Mouse (Mus musculus) heart, embryonic 12.5 days (tissue): ENCODE measurements around the gene Idh1. TPM values are rescaled to one million over a fixed set of nuclear protein-coding genes. Genes with fewer than 3 reads are reported as not detected.

ENCODE experiments used
- ATAC-seq: fragments of 200-750 bp; cut with Nextera tagmentation; 2 replicates; pipeline ENCODE4 v1.8.0; 2017; ENCODE audit warnings: moderate TSS enrichment, moderate library complexity; ENCODE audit not compliant: insufficient number of reproducible peaks, low FRiP score
- H3K27ac ChIP-seq: fragments of 300-500 bp; sonication (generic); 2 replicates; pipeline ENCODE4 v1.5.1; 2016; ENCODE audit warnings: mild to moderate bottlenecking, moderate library complexity; ENCODE audit not compliant: poor library complexity, severe bottlenecking
- H3K27me3 ChIP-seq: fragments of 300-500 bp; sonication (generic); replicated peaks from 2 replicates; pipeline ENCODE4 v1.6.1; 2016; ENCODE audit warnings: mild to moderate bottlenecking, moderate library complexity
- H3K36me3 ChIP-seq: fragments of 300-500 bp; sonication (generic); 2 replicates; pipeline ENCODE4 v1.6.1; 2016; ENCODE audit warnings: mild to moderate bottlenecking, moderate library complexity
- H3K4me1 ChIP-seq: fragments of 300-500 bp; sonication (generic); replicated peaks from 2 replicates; pipeline ENCODE4 v1.6.1; 2016; ENCODE audit warnings: mild to moderate bottlenecking
- H3K4me2 ChIP-seq: fragments of 300-500 bp; sonication (generic); 2 replicates; pipeline ENCODE4 v1.6.1; 2016; ENCODE audit warnings: mild to moderate bottlenecking, moderate library complexity
- H3K4me3 ChIP-seq: fragments of 300-500 bp; sonication (generic); 2 replicates; pipeline ENCODE4 v1.5.1; 2016; ENCODE audit warnings: mild to moderate bottlenecking
- H3K9ac ChIP-seq: fragments of 300-500 bp; sonication (generic); 2 replicates; pipeline ENCODE4 v1.6.1; 2016; ENCODE audit warnings: mild to moderate bottlenecking, moderate library complexity
- H3K9me3 ChIP-seq: fragments of 300-500 bp; sonication (generic); replicated peaks from 2 replicates; pipeline ENCODE4 v1.6.1; 2016; ENCODE audit warnings: mild to moderate bottlenecking, moderate library complexity
- WGBS: fragments of 180-500 bp; shearing (Covaris S2); methylation state at CpG from one replicate; pipeline ENCODE4 v1.1.7; 2016; 5-methylcytosine and 5-hydroxymethylcytosine counted together
- polyA plus RNA-seq: library from polyadenylated mRNA; unstranded; fragments of >200 nt; fragmentation: Nextera tagmentation; extraction: Ambion mirVana; gene quantifications from 2 replicates; pipeline ENCODE4 v1.2.1, GENCODE M21; 2016

The Idh1 gene
- polyA plus RNA-seq, 1 experiment from 2014 or later, result 66.1 TPM

- no peak for ATAC-seq
- no peak overlapping the region for H3K9ac ChIP-seq
- 81% methylated on average over 2 of the region's 2 CpGs for WGBS
- H3K36me3 ChIP-seq, result no peaks in the 10 kb centered on the region
- no peaks in the 10 kb centered on the region; the same call in 1 of the 2 replicates for H3K9me3 ChIP-seq
- H3K4me1 ChIP-seq, result no peaks in the 10 kb centered on the region
- no peaks in the 10 kb centered on the region for H3K27me3 ChIP-seq
- H3K4me2 ChIP-seq, result no peak overlapping the region
- H3K4me3 ChIP-seq, result no peak overlapping the region
- no peak overlapping the region for H3K27ac ChIP-seq
Observed at GRCm38 (mm10) chr1:65144783-65145182, 41.5 kb downstream of the Idh1 start.

GRCm38 (mm10) chr1:65137560-65137959 is 48.7 kb downstream of the Idh1 start:
- no peak overlapping the region for H3K4me2 ChIP-seq
- no peak overlapping the region for H3K4me3 ChIP-seq
- no peak overlapping the region for H3K9ac ChIP-seq
- H3K27ac ChIP-seq, result no peak overlapping the region
- no peaks in the 10 kb centered on the region; the same call in 1 of the 2 replicates for H3K9me3 ChIP-seq
- H3K27me3 ChIP-seq, result no peaks in the 10 kb centered on the region
- H3K36me3 ChIP-seq, result no peaks in the 10 kb centered on the region
- ATAC-seq, result no peak
- WGBS, result 82% methylated on average over 6 of the region's 6 CpGs
- H3K4me1 ChIP-seq, result no peaks in the 10 kb centered on the region

- H3K9me3 ChIP-seq, result no peaks in the 10 kb centered on the region
- no peaks in the 10 kb centered on the region for H3K27me3 ChIP-seq
- H3K4me3 ChIP-seq, result no peak overlapping the region
- H3K36me3 ChIP-seq, result no peaks in the 10 kb centered on the region
- no peak overlapping the region for H3K9ac ChIP-seq
- WGBS, result 80% methylated on average over 1 of the region's 1 CpGs
- no peaks in the 10 kb centered on the region for H3K4me1 ChIP-seq
- no peak overlapping the region for H3K27ac ChIP-seq
- no peak overlapping the region for H3K4me2 ChIP-seq
- no peak for ATAC-seq
Observed at GRCm38 (mm10) chr1:65132833-65133232, 53.5 kb downstream of the Idh1 start.

- no peak overlapping the region for H3K4me2 ChIP-seq
- no peaks in the 10 kb centered on the region for H3K36me3 ChIP-seq
- no peaks in the 10 kb centered on the region for H3K27me3 ChIP-seq
- H3K9ac ChIP-seq, result no peak overlapping the region
- WGBS, result 84% methylated on average over 1 of the region's 1 CpGs
- no peak for ATAC-seq
- H3K4me1 ChIP-seq, result no peaks in the 10 kb centered on the region
- no peaks in the 10 kb centered on the region for H3K9me3 ChIP-seq
- no peak overlapping the region for H3K4me3 ChIP-seq
- H3K27ac ChIP-seq, result no peak overlapping the region
Observed at GRCm38 (mm10) chr1:65131671-65132070, 54.6 kb downstream of the Idh1 start.

DNA sequence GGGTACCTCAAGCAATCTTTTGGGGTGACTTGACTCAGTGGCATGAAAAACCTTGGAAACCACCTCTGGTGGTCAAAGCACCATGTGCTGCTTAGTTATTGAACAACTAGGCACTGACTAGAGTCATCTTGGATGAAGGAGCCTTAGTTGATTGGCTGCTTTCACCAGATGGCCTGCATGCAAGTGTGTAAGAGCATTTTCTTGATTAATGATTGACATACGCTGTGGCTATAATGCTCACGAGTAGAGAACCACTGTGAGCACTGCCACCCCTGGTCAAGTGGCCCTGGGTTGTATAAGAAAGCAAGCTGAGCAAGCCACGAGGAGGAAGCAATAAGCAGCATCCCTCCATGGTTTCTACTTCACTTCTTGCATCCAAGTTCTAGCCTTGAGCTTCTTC is 56.1 kb downstream of the Idh1 start:
- Histone ChIP-seq H3K4me1 (no peaks in the 10 kb centered on the region), H3K27ac (no peak overlapping the region), H3K4me2 (no peak overlapping the region), H3K4me3 (no peak overlapping the region), H3K9ac (no peak overlapping the region), H3K27me3 (no peaks in the 10 kb centered on the region), H3K36me3 (no peaks in the 10 kb centered on the region), H3K9me3 (no peaks in the 10 kb centered on the region)
- ATAC-seq, result no peak
- 72% methylated on average over 3 of the region's 3 CpGs for WGBS

DNA sequence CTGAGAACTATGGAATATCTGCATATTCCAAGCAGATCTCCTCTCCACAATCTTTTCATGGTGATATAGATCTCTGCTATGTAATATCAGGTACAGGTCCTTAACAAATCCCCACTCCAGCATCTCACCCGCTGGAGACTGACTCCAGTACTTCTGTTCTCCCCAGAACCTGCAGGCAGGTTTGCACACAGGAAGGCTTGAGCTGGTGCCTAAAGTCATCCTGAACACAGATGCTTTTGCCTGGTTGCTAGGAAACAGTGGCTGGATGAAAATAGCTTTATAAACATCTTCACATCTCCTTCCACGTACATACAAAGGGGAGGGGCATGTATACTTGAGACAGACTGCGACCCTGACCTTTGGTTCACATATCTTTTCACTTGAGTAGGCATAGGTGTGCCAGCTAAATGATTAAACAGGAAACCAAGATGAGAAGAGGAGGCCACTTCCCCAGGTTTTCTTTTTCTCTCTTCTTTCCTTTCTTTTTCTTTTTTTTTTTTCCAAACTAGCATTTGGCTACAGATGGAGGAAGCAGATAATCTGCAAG is 56.6 kb downstream of the Idh1 start:
- no peaks in the 10 kb centered on the region for H3K9me3 ChIP-seq
- no peaks in the 10 kb centered on the region for H3K4me1 ChIP-seq
- H3K27me3 ChIP-seq, result no peaks in the 10 kb centered on the region
- H3K4me3 ChIP-seq, result no peak overlapping the region
- H3K9ac ChIP-seq, result no peak overlapping the region
- no peak overlapping the region for H3K4me2 ChIP-seq
- ATAC-seq, result no peak
- 79% methylated on average over 3 of the region's 3 CpGs for WGBS
- H3K36me3 ChIP-seq, result no peaks in the 10 kb centered on the region
- no peak overlapping the region for H3K27ac ChIP-seq

DNA sequence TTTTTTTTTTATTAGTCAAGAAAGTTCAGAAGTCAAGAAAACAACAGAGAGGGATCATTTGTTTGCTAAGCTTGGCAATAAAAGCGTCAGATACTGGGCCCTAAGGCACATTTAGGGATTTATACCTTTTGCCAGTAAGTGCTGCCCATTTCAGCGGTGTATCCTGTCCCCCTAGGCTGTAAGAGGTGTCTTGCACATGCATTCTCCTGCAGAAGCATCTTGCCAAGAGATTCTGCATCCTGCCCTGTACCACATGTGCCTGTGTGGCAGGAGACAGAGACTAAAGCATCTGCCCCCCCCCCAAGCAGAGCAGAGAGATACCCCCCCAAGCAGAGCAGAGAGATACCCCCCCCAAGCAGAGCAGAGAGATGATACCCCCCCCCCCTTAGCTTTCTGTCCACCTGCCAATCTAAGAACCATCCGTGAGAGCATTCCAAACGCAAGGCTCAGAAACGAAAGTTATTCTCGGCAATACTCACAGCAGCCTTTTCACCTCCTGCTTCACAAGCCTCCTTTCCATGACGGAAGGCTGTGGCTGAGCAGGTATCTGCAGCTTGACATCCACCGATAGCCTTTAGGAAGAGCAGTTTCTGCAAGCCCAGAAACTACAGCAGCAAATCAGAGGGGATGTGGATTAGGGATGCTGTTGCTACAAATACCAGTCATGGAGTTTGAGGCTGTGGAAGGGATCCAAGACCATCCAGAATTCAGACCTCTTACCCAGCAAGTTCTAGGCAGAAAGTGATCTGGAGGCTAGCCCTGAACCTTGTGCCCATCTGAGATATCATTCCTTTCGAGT is 63.5 kb downstream of the Idh1 start, which contains the start of gene D630023F18Rik:
D630023F18Rik (minus strand) TSS at position 641 of the 799 bp plus-strand sequence.
- no peaks in the 10 kb centered on the region for H3K36me3 ChIP-seq
- no peak for ATAC-seq
- H3K4me1 ChIP-seq, result 0 out of 2 replicates have a peak, but pooled peaks cover 4% of the 10 kb centered on the region
- peak within 1 kb of the TSS; percentile 50; the same call in 1 of the 2 replicates for H3K9ac ChIP-seq
- peak within 1 kb of the TSS; percentile 64 for H3K4me2 ChIP-seq
- whole genome bisulfite sequencing, result 21% methylated on average over 9 of the region's 9 CpGs
- no peak within 1 kb of the TSS for H3K27ac ChIP-seq
- H3K27me3 ChIP-seq, result no peaks in the 10 kb centered on the region
- H3K9me3 ChIP-seq, result no peaks in the 10 kb centered on the region
- peak within 1 kb of the TSS; percentile 36 for H3K4me3 ChIP-seq

- Histone ChIP-seq H3K9ac (no peak within 1 kb of the TSS), H3K4me3 (no peak within 1 kb of the TSS), H3K27ac (no peak within 1 kb of the TSS), H3K36me3 (no peaks in the 10 kb centered on the region), H3K9me3 (no peaks in the 10 kb centered on the region), H3K27me3 (no peaks in the 10 kb centered on the region), H3K4me1 (0 out of 2 replicates have a peak, but pooled peaks cover 4% of the 10 kb centered on the region), H3K4me2 (no peak within 1 kb of the TSS)
- ATAC-seq, result no peak
- 87% methylated on average over 1 of the region's 1 CpGs for WGBS
Observed at GRCm38 (mm10) chr1:65119438-65119837, 66.9 kb downstream of the Idh1 start, which contains the start of gene Gm28845. Gm28845 (minus strand) TSS chr1:65119558.

DNA sequence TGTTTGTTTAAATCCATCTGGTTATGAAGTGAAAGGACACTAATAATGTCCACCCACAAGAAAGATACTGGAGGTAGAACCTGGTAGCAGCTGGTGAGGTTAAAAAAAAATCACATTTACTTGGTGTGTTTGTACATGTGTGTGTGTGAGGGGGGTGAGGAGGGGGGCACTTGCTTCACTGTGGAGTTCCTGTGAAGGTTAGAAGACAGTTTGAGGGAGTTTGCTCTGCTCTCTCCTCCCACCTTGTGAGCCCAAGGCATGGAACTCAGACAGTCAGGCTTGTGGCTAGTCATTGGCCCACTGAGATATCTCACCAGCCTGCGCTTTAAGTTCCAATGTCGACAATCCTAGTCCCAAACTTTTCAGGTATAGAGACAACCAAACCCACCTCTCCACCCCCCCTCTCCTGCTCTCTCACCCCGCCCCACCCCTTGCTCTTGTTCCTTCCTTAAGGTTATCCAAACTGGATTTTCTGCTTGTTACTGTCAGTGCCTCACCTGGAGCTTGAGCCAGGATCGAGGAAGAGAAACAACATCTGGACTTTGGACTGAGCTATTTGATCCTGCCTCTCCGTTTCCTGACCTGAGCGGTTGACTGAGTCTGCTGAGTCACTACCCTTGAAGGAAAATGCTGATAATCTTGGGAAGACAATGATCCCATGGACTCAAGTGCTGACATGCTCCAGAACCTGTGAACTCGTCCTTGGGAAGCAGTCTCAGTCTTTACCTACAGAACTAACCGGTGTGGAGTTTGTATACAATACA is 68.0 kb downstream of the Idh1 start:
- Histone ChIP-seq H3K4me1 (0 out of 2 replicates have a peak, but pooled peaks cover 4% of the 10 kb centered on the region), H3K9me3 (no peaks in the 10 kb centered on the region), H3K4me2 (no peak overlapping the region), H3K9ac (no peak overlapping the region), H3K27ac (no peak overlapping the region), H3K36me3 (no peaks in the 10 kb centered on the region), H3K4me3 (no peak overlapping the region), H3K27me3 (no peaks in the 10 kb centered on the region)
- WGBS, result 60% methylated on average over 8 of the region's 8 CpGs
- no peak for ATAC-seq

DNA sequence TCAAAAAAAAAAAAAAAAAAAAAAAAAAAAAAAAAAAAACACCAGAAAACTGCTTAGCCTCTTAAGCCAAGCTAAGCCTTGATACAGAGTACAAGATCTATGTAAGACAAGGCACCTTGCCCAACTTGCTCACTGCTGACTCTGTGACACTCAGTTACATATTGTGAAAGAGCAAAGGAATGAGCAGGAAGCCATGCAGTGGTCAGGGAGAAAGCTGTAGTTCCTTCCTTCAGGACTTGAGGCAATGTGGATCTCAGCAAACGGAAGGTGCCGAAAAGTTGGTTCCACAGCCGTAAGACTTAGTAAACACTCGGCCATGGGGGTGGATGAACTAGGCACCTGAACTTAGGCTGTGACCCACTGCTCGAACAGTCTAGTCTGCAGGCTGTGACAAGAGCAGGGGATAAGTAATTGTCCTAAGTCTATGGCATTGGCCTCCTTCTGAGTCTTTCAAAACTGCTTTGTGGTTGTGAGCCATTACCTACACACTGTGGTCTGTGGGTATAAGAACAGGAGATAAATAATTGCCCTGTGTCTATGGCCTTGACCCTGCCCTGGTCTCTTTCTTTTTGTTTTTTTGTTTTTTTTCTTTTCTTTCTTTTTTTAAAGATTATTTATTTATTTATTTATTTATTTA is 72.6 kb downstream of the Idh1 start:
- Histone ChIP-seq H3K36me3 (no peaks in the 10 kb centered on the region), H3K4me1 (no peaks in the 10 kb centered on the region), H3K9ac (no peak overlapping the region), H3K27ac (no peak overlapping the region), H3K27me3 (no peaks in the 10 kb centered on the region), H3K4me2 (no peak overlapping the region), H3K9me3 (no peaks in the 10 kb centered on the region), H3K4me3 (no peak overlapping the region)
- WGBS, result 84% methylated on average over 5 of the region's 5 CpGs
- ATAC-seq, result no peak

DNA sequence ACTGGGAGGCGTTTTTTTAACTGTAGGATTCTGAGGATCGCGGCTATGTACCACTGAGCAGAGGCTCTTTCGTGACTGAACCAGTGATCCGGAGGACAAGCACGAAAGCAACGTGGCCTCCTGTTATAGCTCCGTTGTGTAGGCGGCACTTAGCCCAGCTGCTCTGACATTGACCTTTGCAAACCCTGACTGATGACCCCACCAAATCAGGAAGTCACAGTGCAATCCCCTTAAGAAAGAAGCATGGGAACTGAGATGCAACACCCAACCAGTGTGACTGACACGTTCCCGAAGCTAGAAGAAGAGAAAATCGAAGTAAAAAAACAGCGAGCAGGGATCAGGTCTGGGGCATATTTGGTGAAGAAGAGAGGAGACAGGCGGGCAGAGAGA is 73.5 kb downstream of the Idh1 start:
- H3K4me3 ChIP-seq, result peak overlapping the region; percentile 9; the same call in 1 of the 2 replicates

More for the DNA sequence above, 73.5 kb downstream of the Idh1 start:
- Histone ChIP-seq H3K27ac (no peak overlapping the region), H3K9ac (no peak overlapping the region), H3K9me3 (no peaks in the 10 kb centered on the region), H3K36me3 (no peaks in the 10 kb centered on the region), H3K4me1 (no peaks in the 10 kb centered on the region), H3K27me3 (no peaks in the 10 kb centered on the region), H3K4me2 (peak overlapping the region; percentile 56)
- WGBS, result 57% methylated on average over 14 of the region's 14 CpGs
- no peak for ATAC-seq
